Mouse (Mus musculus): Measurements from ENCODE around the gene Gm6377.
A peak's percentile ranks its signal among the peaks of the same experiment; 100 is the strongest.

Gene Gm6377

GRCm38 (mm10) chrX:109196468-109196867 is at the start of gene Gm6377:
Gene Gm6377 (plus strand): TSS chrX:109196756.
- no peak for DNase-seq

GRCm38 (mm10) chrX:109147108-109147507 is 49.4 kb upstream of the Gm6377 start:
- no peak for DNase-seq

- DNase-seq, result no peak
These were observed 45.3 kb upstream of the Gm6377 start for GRCm38 (mm10) chrX:109151228-109151627.

- no peak for DNase-seq
These were observed 36.2 kb upstream of the Gm6377 start for GRCm38 (mm10) chrX:109160326-109160725.

- no peak for DNase-seq
These were observed 35.7 kb upstream of the Gm6377 start for GRCm38 (mm10) chrX:109160901-109161300.

GRCm38 (mm10) chrX:109175038-109175437 is 21.5 kb upstream of the Gm6377 start:
- peak; percentile 6 for DNase-seq

- DNase-seq, result peak; percentile 4
These were observed 21.1 kb upstream of the Gm6377 start for GRCm38 (mm10) chrX:109175470-109175869.

- no peak for DNase-seq
These were observed 11.7 kb upstream of the Gm6377 start for GRCm38 (mm10) chrX:109184706-109185478.

GRCm38 (mm10) chrX:109189607-109190006 is 6.9 kb upstream of the Gm6377 start:
- DNase-seq, result no peak

GRCm38 (mm10) chrX:109190969-109191368 is 5.6 kb upstream of the Gm6377 start:
- DNase-seq, result peak; percentile 61

GRCm38 (mm10) chrX:109191436-109191835 is 5.1 kb upstream of the Gm6377 start:
- peak; percentile 31 for DNase-seq

- no peak for DNase-seq
These were observed 11.3 kb downstream of the Gm6377 start for GRCm38 (mm10) chrX:109207843-109208242.

- DNase-seq, result no peak
These were observed 32.2 kb downstream of the Gm6377 start for GRCm38 (mm10) chrX:109228720-109229119.

GRCm38 (mm10) chrX:109235383-109236036 is 39.0 kb downstream of the Gm6377 start:
- no peak for DNase-seq

GRCm38 (mm10) chrX:109238163-109238562 is 41.6 kb downstream of the Gm6377 start:
- peak; percentile 0 for DNase-seq

Measured in kidney, postnatal 14 days (tissue).